Mouse (Mus musculus): ENCODE data around the gene Btbd35f29.
"Not testable (repeated sequence)": the region's sequence is repeated elsewhere in the genome, so short reads cannot be mapped to it uniquely, and the experiment has no call there.

GRCm38 (mm10) chrX:31162638-31163037, 45.2 kb downstream of the Btbd35f29 start:
- not testable (repeated sequence) for TF ChIP-seq CTCF (IDR thresholded peaks at IDR 0.05; ENCODE audit: control insufficient read depth, insufficient read depth, low read length); POLR2A (IDR thresholded peaks at IDR 0.05; ENCODE audit: borderline replicate concordance, control insufficient read depth, low read depth, low read length)
